Mouse (Mus musculus) heart, adult 2 months (tissue): Measurements from ENCODE around the gene Syt6.

Experiments used
- CTCF ChIP-seq: fragments of 200-600 bp; IDR thresholded peaks from 2 replicates; pipeline ENCODE4 v1.8.1; 2022; ENCODE audit warnings: antibody characterized with exemption, mild to moderate bottlenecking, moderate library complexity
- POLR2A ChIP-seq: fragments of 200-500 bp; IDR thresholded peaks from 2 replicates; pipeline ENCODE4 v1.6.1; 2011; ENCODE audit warnings: mild to moderate bottlenecking, low read depth, low read length, control low read depth; ENCODE audit not compliant: insufficient read depth

GRCm38 (mm10) chr3:103616981-103617380 is 42.0 kb downstream of the Syt6 start:
- TF ChIP-seq POLR2A (no peak), CTCF (peak; percentile 19)
